Mouse (Mus musculus) hindbrain, embryonic 16.5 days (tissue): ENCODE measurements around the gene Gmeb1. TPM values are rescaled to one million over a fixed set of nuclear protein-coding genes. Genes with fewer than 3 reads are reported as not detected.

Source experiments
- ATAC-seq: fragments of 200-750 bp; cut with Nextera tagmentation; 2 replicates; pipeline ENCODE4 v1.8.0; 2017; ENCODE audit warnings: moderate TSS enrichment, moderate library complexity
- H3K27ac ChIP-seq: fragments of 300-500 bp; sonication (generic); 2 replicates; pipeline ENCODE4 v1.5.1; 2014; ENCODE audit warnings: low read depth, mild to moderate bottlenecking, control low read depth, low read length, moderate library complexity
- H3K27me3 ChIP-seq: fragments of 300-500 bp; sonication (generic); replicated peaks from 2 replicates; pipeline ENCODE4 v1.6.1; 2014; ENCODE audit warnings: low read length; ENCODE audit not compliant: control insufficient read depth, insufficient read depth
- H3K36me3 ChIP-seq: fragments of 300-500 bp; sonication (generic); 2 replicates; pipeline ENCODE4 v1.6.1; 2014; ENCODE audit warnings: mild to moderate bottlenecking, low read length, moderate library complexity, mixed read lengths; ENCODE audit not compliant: control insufficient read depth, insufficient read depth
- H3K4me1 ChIP-seq: fragments of 300-500 bp; sonication (generic); 2 replicates; pipeline ENCODE4 v1.6.1; 2014; ENCODE audit warnings: low read depth, low read length; ENCODE audit not compliant: control insufficient read depth, insufficient read depth
- H3K4me2 ChIP-seq: fragments of 300-500 bp; sonication (generic); 2 replicates; pipeline ENCODE4 v1.6.1; 2014; ENCODE audit warnings: mild to moderate bottlenecking, low read length, control low read depth, moderate library complexity
- H3K4me3 ChIP-seq: fragments of 300-500 bp; sonication (generic); 2 replicates; pipeline ENCODE4 v1.5.1; 2014; ENCODE audit warnings: mild to moderate bottlenecking, low read length, control low read depth, moderate library complexity
- H3K9ac ChIP-seq: fragments of 300-500 bp; sonication (generic); 2 replicates; pipeline ENCODE4 v1.6.1; 2014; ENCODE audit warnings: low read depth, mild to moderate bottlenecking, control low read depth, low read length, moderate library complexity
- H3K9me3 ChIP-seq: fragments of 300-500 bp; sonication (generic); 2 replicates; pipeline ENCODE4 v1.6.1; 2014; ENCODE audit warnings: mild to moderate bottlenecking, low read length, moderate library complexity; ENCODE audit not compliant: control insufficient read depth
- WGBS: fragments of 180-500 bp; shearing (Covaris S2); extraction: QIAGEN DNeasy Blood & Tissue Kit; methylation state at CpG from one replicate; pipeline ENCODE4 v1.1.7; 2014; 5-methylcytosine and 5-hydroxymethylcytosine counted together
- microRNA-seq: library from miRNA; unstranded; fragments of <30 nt; microRNA quantifications from one replicate; pipeline ENCODE4, GENCODE M21; 2017
- polyA plus RNA-seq: library from polyadenylated mRNA; unstranded; fragments of >200 nt; fragmentation: Nextera tagmentation; extraction: Ambion mirVana; gene quantifications from 2 replicates; pipeline ENCODE4 v1.2.1, GENCODE M21; 2015

Gmeb1 gene
- polyA plus RNA-seq, 1 experiment from 2014 or later = 37.6 TPM

- H3K27ac ChIP-seq = no peak overlapping the region
- ATAC-seq = no peak
- H3K9me3 ChIP-seq = no peaks in the 10 kb centered on the region
- H3K4me3 ChIP-seq = no peak overlapping the region
- WGBS = 96% methylated on average over 6 of the region's 6 CpGs
- H3K9ac ChIP-seq = no peak overlapping the region
- H3K27me3 ChIP-seq = no peaks in the 10 kb centered on the region
- no peak overlapping the region for H3K4me2 ChIP-seq
- no peaks in the 10 kb centered on the region; the same call in 1 of the 2 replicates for H3K4me1 ChIP-seq
- no peaks in the 10 kb centered on the region for H3K36me3 ChIP-seq
Measured at GRCm38 (mm10) chr4:132194373-132194772, 67.0 kb downstream of the Gmeb1 start.

DNA sequence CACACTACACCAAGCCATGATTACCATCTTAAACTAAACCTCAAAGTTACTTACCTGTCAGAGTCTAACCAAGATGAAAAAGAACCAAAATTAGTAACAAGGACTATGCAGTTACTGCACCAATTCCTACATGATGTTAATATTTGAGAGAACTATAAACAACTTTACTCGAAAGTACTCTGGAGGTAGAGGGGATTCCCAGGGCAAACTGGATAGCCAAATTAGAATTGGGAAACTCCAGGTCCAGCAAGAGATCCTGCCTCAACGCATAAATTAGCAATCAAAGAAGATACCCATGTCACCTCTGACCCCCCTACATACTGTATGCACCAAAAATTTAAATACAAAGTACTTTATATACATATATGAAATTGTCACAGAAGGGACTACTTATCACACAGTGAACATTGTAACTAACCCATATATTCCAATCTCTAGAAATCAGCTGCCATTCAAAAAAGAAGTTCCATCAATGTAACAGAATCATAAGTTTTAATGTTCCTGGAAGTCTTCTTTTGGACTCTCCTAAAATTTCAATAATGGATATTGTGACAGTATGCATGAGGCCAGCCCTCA, 73.5 kb downstream of the Gmeb1 start:
- peaks cover 7% of the 10 kb centered on the region; the same call in 1 of the 2 replicates for H3K36me3 ChIP-seq
- ATAC-seq = no peak
- H3K4me1 ChIP-seq = no peaks in the 10 kb centered on the region
- no peak overlapping the region for H3K9ac ChIP-seq
- H3K27ac ChIP-seq = no peak overlapping the region
- no peaks in the 10 kb centered on the region for H3K27me3 ChIP-seq
- no peaks in the 10 kb centered on the region for H3K9me3 ChIP-seq
- H3K4me3 ChIP-seq = no peak overlapping the region
- WGBS = 96% methylated on average over 2 of the region's 2 CpGs
- no peak overlapping the region for H3K4me2 ChIP-seq

DNA sequence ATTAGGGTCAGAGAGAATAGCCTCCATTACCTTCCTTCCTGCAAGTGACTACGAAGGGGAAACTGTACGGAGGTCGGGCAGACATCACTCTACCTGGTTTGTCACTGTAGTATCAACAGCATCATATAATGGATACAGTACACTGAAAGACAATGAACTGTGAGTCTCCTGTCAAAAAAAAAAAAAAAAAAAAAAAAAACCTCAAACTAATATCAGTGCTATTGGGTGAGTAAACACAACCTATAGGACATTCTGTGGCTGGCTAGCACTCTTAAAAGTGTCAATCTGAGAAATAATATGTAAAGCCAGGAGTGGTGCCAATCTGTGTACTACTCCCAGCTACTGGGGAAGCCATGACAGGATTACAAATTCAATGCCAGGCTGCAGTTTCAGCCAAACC, 78.2 kb downstream of the Gmeb1 start:
- Histone ChIP-seq H3K4me3 (no peak overlapping the region), H3K9ac (no peak overlapping the region), H3K27ac (no peak overlapping the region), H3K4me2 (no peak overlapping the region), H3K27me3 (no peaks in the 10 kb centered on the region), H3K36me3 (peaks cover 7% of the 10 kb centered on the region; the same call in 1 of the 2 replicates), H3K4me1 (no peaks in the 10 kb centered on the region), H3K9me3 (no peaks in the 10 kb centered on the region)
- WGBS = 97% methylated on average over 3 of the region's 3 CpGs
- no peak for ATAC-seq

- Histone ChIP-seq H3K36me3 (peaks cover 7% of the 10 kb centered on the region; the same call in 1 of the 2 replicates), H3K9ac (no peak overlapping the region), H3K9me3 (no peaks in the 10 kb centered on the region), H3K4me1 (no peaks in the 10 kb centered on the region), H3K4me2 (no peak overlapping the region), H3K27me3 (no peaks in the 10 kb centered on the region), H3K27ac (no peak overlapping the region), H3K4me3 (no peak overlapping the region)
- 69% methylated on average over 22 of the region's 22 CpGs for WGBS
- ATAC-seq = no peak
Measured at GRCm38 (mm10) chr4:132181721-132182658, 79.4 kb downstream of the Gmeb1 start.

DNA sequence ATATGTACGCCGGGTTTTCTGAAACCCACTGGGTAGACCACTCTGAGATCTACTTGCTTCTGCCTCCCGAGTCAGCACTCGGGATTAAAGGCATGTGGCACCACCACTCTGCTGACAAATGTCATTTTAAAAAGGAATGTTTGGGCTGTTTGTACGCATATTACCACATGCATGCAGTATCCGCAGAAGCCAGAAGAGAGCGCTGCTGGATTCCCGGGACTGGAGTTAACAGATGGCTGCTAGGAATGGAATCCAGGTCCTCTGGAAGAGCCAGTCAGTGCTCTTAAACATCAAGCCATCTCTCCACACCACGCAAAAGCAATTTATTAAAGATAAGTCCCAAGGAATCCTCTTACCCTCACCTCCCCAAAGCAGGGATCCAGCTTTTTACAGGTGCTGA, 80.7 kb downstream of the Gmeb1 start:
- 74% methylated on average over 9 of the region's 9 CpGs for WGBS
- Histone ChIP-seq H3K4me3 (no peak overlapping the region), H3K36me3 (peaks cover 5% of the 10 kb centered on the region; the same call in 1 of the 2 replicates), H3K27ac (no peak overlapping the region), H3K4me1 (no peaks in the 10 kb centered on the region), H3K9me3 (no peaks in the 10 kb centered on the region), H3K27me3 (no peaks in the 10 kb centered on the region), H3K9ac (no peak overlapping the region), H3K4me2 (no peak overlapping the region)
- ATAC-seq = no peak

GRCm38 (mm10) chr4:132178630-132179059, 82.8 kb downstream of the Gmeb1 start:
- no peaks in the 10 kb centered on the region for H3K36me3 ChIP-seq
- 5% methylated on average over 10 of the region's 10 CpGs for WGBS
- H3K9me3 ChIP-seq = no peaks in the 10 kb centered on the region
- H3K4me1 ChIP-seq = no peaks in the 10 kb centered on the region
- no peak overlapping the region for H3K4me3 ChIP-seq
- no peak overlapping the region for H3K27ac ChIP-seq
- no peak overlapping the region for H3K9ac ChIP-seq
- H3K27me3 ChIP-seq = no peaks in the 10 kb centered on the region
- peak; percentile 85 for ATAC-seq
- H3K4me2 ChIP-seq = no peak overlapping the region

- no peak for ATAC-seq
- Histone ChIP-seq H3K27ac (no peak overlapping the region), H3K4me1 (no peaks in the 10 kb centered on the region), H3K4me2 (no peak overlapping the region), H3K36me3 (no peaks in the 10 kb centered on the region), H3K4me3 (no peak overlapping the region), H3K27me3 (no peaks in the 10 kb centered on the region), H3K9ac (no peak overlapping the region), H3K9me3 (no peaks in the 10 kb centered on the region)
- 56% methylated on average over 10 of the region's 10 CpGs for WGBS
Measured at GRCm38 (mm10) chr4:132176474-132176873, 84.9 kb downstream of the Gmeb1 start.

Small RNA genes within 50 kb of the gene (microRNA-seq; reads per million reads assigned to microRNA genes)
- gene Gm22033 = not detected

Other genes with a start within 250 kb of the Gmeb1 start
- 0.09 TPM in 1 of 2 replicates, not detected in the other for gene Gm10300, start 186.9 kb downstream of the Gmeb1 start, polyA plus RNA-seq
- gene Epb41, start 186.3 kb downstream of the Gmeb1 start, polyA plus RNA-seq = 43.1 and 60.9 TPM in 2 replicates
- 0.86 and 1.4 TPM in 2 replicates for gene Oprd1, start 117.1 kb downstream of the Gmeb1 start, polyA plus RNA-seq
- gene Ythdf2, start 49.3 kb downstream of the Gmeb1 start, polyA plus RNA-seq = 92.7 and 102 TPM in 2 replicates
- 37.5 and 40.3 TPM in 2 replicates for gene Taf12, start 12.8 kb upstream of the Gmeb1 start, polyA plus RNA-seq
- 3.9 and 4.8 TPM in 2 replicates for gene Rab42, start 41.8 kb upstream of the Gmeb1 start, polyA plus RNA-seq
- 75.2 and 77.9 TPM in 2 replicates for gene Trnau1ap, start 67.9 kb upstream of the Gmeb1 start, polyA plus RNA-seq
- 31.5 and 35.2 TPM in 2 replicates for gene Rcc1, start 92.0 kb upstream of the Gmeb1 start, polyA plus RNA-seq
- gene Phactr4, start 160.9 kb upstream of the Gmeb1 start, polyA plus RNA-seq = 5.0 and 7.0 TPM in 2 replicates
- 14.7 and 15.2 TPM in 2 replicates for gene Med18, start 202.3 kb upstream of the Gmeb1 start, polyA plus RNA-seq
- gene Sesn2, start 248.9 kb upstream of the Gmeb1 start, polyA plus RNA-seq = 13.3 and 14.6 TPM in 2 replicates